Mouse (Mus musculus): ENCODE results near the gene Dlst. TPM values are rescaled to one million over a fixed set of nuclear protein-coding genes. Genes with fewer than 3 reads are reported as not detected.

Dlst gene
- total RNA-seq, 2 experiments from 2014 or later: 348 to 363 TPM

DNA sequence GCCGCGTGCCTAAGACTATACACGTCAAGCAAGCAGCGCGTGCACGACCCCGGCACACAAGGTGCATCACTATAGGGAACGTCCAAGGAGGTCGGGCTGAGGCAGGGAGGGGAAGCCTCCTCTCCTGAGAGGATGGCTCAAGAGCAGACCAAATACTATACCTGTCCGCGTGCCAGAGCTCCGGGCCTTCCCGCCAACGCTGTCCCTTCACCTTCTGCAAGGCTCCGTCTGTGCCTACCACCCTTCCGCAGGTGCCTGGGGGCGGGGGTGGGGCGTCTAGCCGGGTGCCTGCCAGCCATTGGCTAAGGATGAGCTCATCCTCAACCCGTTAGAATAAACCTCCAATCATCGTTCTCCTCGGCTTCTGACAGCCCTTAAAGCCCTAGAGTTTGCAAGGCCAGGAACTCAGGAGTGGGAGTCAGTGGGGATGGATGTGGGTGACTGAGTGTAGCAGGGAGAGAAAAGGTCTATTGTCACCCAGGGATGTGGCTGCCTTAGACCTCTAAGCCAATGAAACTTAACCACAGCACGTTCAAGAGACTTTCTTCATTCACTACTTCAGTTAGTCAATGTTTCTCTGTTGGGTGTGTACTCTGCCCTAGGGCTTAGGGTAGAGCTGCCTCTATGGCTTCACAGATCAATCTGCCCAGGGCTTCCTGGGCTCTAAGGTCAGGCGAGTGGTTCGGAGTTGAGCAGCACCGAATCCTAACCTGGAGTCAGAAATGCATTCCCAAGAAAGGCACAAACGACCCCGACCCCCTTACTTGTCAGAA is 40.6 kb downstream of the Dlst start, which contains the start of gene Rps6kl1:
Gene Rps6kl1, minus strand, starts transcription at position 263 of the 773 bp plus-strand sequence.
- DNase-seq: peak; percentile 24 to 40

- no peak for DNase-seq
Measured at GRCm38 (mm10) chr12:85153011-85153410, 42.4 kb downstream of the Dlst start.

DNA sequence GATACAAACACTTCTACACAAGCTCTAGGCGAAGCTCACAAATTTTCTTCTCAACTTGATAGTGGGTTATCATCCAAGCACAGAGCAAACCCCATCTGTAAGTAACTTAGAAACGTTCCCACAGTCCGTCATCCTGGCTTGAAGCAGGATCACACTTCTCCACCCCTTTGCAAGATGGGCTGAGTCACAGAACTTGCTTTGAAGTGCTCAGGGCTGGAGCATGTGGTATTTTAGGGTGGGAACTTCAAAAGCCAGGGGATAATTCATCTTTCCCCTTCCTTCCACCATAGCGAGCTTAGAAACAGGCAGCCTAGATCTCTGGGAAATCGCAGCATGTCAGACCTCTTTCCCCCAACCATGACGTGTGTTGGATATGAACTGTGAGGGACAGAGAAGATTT is 45.7 kb downstream of the Dlst start:
- peak; percentile 33 to 36 for DNase-seq

GRCm38 (mm10) chr12:85157797-85158460 is 47.3 kb downstream of the Dlst start:
- DNase-seq: no peak

DNA sequence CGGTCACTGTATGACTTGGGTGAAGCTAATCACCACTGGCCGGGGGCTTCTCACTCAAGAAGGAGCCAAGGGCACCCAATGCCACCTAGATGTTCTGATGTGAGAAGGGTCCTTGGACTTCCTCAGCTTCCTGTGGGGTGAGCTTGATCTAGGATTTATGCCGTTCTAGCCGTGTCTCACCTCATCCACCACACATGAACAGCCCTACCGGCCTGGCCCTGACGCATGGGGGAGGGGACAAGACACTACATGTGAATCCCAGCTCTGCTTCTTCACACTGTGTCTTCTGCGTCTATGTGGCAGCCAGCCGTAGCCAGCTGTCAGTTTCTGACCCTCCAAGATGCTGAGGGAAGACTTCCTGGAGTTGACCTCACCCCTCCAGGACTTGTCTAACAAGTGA is 48.2 kb downstream of the Dlst start:
- no peak for DNase-seq

- no peak for DNase-seq
Measured at GRCm38 (mm10) chr12:85159592-85159991, 49.0 kb downstream of the Dlst start.

- no peak for DNase-seq
Measured at GRCm38 (mm10) chr12:85164996-85165395, 54.4 kb downstream of the Dlst start.

- DNase-seq: no peak
Measured at GRCm38 (mm10) chr12:85166631-85167030, 56.0 kb downstream of the Dlst start.

- DNase-seq: peak; percentile 87 to 94
Measured at GRCm38 (mm10) chr12:85169117-85169858, 58.7 kb downstream of the Dlst start.

GRCm38 (mm10) chr12:85169877-85170276 is 59.2 kb downstream of the Dlst start:
- no peak for DNase-seq

DNA sequence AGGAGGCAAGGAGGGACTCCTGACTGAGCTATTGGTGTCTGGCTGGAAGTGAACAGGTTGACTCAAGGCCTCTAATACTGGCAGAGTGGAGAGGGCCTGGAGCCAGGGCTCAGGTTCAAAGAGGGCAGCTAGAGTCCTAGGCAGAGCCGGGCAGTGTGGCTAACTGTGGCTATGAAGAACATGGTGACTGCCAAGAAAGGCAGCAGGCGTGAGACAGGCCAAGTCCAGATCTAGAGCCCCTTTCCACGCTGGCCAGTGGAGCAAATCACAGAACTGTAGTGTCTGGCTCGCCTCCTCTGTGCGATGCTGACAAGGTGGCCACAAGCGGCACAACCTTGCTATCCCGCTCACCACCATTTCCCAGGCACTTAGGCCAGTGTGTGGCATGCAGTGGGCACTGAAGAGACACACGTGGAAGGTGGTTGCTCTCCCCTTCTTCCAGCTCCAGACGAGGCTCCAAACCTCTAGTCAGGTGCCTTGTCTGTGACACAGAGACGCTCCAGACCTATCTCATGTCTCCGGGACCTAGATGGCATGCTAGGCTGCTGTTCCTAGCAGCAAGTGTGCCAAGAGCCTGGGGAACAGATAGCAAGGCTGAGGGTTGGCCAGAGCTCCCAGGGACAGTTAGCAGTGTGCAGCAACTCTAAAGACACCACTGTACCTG is 59.8 kb downstream of the Dlst start:
- peak; percentile 22 to 40 for DNase-seq

GRCm38 (mm10) chr12:85170948-85171307 is 60.3 kb downstream of the Dlst start:
- DNase-seq: no peak

DNA sequence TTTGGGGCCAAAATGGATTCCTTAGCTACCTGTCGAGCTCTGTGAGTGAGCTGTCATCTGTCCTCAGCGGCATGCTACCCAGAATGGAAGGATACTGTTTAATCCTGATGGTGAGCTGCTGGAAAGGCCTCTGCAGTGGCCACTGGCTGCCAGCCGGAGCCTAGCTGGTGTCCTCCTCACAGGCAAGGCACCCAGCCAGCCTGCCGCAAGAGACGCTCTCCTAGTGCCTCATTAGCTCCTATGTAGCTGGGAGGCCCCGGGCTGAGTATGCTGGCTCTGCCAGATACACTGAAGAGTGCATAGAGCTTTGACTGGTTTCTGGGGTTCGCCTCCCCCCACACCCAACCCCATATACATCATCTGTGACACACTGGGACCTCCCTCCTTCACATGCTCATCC is 63.4 kb downstream of the Dlst start:
- no peak for DNase-seq

- no peak for DNase-seq
Measured at GRCm38 (mm10) chr12:85175087-85175675, 64.5 kb downstream of the Dlst start.

DNA sequence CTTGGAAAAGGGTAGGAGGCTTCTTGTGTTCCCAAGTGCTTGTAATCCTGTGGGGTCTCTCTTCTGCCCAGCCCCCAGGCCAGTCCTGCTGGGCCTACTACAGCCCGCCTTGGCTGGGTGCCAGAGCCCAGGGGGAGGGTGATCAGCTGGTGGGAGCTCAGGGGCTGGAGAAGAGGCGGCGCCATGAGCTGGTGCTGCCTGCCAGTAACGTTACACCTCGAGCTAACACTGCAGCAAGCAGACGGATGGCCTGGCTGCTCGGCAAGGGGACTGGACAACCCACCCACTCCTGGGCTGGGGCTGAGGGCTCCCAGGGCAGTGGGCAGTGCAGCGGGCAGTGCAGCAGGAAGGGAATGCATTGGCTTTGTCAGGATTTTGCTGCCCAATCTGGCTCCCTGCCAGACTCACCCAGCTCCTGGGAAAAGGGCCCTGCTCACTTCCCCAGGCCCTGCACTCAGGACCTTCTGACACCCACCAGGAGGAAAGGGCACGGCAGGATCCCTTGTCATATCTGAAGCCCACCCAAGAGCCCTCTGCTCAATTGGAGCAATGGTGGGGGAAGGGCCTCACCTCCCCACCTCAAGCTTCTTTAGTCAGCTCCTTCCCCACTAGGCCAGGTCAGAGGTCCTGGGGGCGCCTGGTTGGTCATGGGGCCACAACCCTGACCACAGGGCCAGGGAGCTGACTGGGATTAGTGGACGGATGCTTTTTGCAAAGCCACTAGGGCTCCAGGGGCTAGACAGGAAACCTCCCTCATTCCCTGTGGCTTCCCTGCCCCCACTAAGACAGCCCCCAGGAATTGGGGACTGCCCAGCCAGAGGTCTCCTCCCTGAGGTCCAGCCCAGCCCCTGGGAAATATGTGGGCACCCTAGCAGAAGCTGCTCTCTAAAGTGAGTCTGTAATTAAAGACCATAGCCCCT is 65.6 kb downstream of the Dlst start:
- DNase-seq: no peak

- peak; percentile 53 to 68 for DNase-seq
Measured at GRCm38 (mm10) chr12:85176846-85177523, 66.4 kb downstream of the Dlst start.

DNA sequence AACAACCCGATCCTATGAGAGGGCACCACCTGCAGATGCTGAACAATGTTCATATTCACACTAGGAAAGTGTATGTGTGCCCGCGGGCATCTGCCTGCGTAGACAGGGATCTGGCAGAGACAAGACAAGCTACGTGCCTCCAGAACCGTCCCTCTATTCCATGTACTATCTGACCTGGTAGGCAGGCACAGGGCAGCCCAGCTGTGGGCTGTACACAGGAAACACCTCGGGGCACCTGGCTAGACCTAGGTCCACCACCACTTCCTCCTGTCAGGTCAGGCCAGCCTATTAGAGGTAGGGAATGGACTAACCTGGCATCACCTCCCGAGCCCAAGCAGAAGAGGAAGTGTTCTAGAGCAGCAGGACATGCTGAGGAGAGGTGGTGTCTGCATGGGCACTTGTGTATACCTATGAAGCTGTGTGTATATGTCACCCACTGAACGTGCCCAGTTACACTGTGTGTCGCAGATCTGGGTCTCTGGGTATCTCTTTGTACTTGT is 67.2 kb downstream of the Dlst start, which contains the start of gene Pgf:
Gene Pgf, minus strand, starts transcription at position 51 of the 500 bp plus-strand sequence.
- no peak for DNase-seq

DNA sequence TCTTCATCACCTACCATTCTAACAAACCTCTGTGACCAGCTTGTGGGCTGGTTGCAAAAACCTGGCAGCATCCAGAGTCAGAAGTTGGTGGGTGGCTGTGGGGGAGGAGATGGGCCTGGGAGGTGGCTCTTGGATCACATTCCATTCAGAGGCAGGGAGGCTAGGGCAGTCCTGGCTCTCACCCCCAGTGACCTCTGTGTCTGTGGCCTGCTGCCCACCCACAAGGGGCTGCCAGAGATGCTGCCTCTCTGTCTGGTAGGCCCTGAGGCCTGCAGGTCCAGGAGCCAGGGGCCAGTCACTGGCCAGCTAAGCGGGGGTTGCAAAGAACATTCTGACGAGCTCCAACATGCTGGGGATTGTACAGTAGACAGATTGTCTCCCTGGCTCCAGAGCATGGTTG is 67.7 kb downstream of the Dlst start:
- no peak for DNase-seq

GRCm38 (mm10) chr12:85181475-85182344 is 71.1 kb downstream of the Dlst start:
- DNase-seq: no peak
